Mouse (Mus musculus) ovary, adult 18-20 months (tissue): ENCODE measurements around the gene Il6st.

Experiments used
- DNase-seq: peaks from one replicate; pipeline ENCODE4 v3.0.0; 2022; ENCODE audit warnings: low spot score, mixed read lengths

Gene Il6st

DNA sequence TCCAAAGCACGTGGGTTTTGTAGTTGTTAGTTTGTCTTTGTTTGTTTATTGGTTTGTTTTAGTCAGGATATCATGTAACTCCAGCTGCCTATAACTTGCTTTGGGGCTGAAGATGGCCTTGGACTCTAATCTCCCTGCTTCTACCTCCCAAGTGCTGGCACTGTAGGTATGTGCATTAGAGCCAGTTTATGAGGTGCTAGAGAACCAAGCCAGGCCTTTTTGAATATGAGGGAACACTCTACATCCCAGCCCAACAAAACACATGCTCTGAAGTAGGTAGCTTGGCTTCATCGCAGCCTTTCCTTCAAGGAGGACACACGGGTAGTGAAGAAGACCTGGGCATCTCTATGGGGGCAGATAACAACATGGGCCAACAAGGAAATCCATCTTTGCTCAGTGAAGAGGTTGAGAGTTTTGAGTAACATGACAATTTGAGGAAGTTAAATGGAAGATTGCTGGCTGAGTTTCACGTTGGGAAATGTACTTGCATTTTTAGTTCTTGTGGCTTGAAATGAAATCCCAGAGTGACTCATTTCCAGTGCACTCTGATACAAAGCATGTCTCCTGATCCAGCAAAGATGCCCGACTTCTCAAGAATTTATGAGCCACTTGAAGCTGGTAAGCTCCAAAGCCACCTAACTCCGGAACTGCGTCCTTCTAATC lies 20.9 kb upstream of the Il6st start:
- no peak for DNase-seq

DNA sequence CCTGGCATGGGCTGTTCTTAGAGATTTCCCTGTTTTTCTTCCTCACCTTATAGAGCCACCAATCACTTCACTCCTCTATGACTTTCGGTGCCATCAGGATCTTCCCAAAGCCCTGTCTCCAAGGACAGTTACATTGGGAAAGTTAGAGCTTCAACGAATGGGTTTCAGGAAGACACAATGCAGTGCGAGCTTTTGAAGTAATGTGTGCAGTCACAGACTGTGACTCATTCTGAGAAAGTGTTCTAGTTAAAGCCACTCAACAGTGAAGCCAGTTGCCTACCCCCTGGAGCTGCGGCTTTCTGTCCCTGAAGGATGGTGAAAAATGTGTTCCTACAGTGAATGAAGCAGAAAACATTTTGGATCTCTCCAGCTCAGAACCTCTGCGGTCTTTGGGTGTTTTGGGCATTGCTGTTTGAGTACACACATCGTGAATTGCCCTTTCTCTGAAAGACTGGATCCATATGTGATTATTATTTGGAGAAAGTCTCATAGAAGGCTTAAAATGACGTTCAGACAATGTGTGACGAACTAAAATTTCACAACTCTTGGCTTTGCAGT lies 16.7 kb upstream of the Il6st start:
- no peak for DNase-seq

DNA sequence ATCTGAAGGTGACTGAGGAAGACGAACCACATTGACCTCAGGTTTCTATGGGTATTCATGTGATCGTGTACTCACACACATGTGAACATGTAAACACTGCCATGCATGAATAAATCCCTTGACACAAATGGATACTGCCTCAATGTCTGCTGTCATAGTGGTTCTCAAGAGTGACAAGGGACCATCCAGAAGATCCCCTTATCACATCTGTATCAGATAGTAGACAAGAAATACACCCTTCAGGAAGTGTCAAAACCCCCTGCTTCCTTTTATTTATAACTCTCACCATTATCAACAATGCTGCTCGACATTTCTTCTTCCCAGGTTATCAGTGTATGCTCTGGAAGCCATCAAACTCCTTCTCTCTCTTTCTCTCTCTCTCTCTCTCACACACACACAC lies 13.7 kb upstream of the Il6st start:
- DNase-seq, result no peak

DNA sequence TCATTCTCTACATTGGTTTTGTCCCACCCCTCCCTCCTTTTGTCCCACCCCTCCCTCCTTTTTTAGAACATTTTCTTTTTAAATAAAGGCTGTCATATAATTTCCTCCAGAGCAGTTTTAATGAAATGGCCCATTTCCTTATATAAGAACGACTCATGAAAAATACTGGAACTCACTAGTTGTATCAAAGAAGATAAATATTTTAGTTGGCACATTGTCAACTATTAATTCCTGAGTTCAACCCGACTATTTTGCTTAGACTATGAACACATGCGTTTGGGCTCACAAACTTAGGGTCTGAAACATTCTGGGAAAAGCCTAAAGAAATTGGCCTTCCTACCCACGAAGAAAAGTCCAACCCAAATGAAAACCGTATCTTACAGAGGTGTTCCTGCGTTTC lies 6.5 kb upstream of the Il6st start:
- DNase-seq, result no peak

DNA sequence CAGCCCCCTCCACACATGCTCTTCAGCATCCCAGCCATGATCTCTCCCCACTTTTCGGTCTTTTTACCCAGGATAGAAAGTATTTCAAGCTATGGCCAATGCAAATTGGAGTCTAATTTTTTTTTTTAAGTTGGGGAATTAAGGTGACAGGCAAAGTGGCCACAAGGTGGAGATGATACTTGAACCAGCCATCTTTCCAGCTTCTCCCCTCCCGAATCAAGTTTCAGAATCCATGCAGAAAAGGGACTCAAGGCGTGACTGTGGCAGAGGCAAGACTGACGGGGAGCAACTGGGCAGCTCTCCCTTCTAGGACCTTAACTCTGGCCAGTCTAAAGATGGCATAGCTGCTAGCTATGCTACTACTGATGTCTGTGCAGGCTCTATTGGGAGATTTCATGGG lies 5.9 kb upstream of the Il6st start:
- no peak for DNase-seq

DNA sequence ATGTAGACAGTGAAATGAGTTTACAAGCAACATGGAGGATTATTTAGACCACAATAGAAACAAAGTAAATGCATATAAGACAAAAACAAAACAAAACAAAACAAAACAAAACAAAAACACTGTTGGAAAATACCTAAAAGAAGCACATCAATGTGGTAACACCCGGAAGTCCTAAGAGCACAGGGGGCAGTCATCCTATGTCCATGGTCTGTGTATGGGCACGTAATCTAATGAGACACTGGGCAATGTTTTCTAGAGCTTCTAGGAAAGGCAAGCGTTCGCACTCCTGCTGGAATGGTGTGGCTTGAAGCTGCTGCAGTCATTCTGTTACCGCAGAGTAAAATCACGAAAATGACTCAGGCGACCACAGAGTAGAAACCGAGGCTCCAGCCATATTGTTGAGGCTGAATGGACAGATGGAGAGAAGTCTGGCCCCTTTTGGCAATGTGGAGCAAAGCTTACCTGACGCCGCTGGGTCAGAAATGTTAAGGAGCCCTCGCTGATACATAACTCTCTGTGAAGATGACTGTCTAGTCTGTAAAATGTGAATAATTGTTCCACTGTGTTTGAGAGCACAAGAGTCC lies 5.3 kb upstream of the Il6st start:
- no peak for DNase-seq

DNA sequence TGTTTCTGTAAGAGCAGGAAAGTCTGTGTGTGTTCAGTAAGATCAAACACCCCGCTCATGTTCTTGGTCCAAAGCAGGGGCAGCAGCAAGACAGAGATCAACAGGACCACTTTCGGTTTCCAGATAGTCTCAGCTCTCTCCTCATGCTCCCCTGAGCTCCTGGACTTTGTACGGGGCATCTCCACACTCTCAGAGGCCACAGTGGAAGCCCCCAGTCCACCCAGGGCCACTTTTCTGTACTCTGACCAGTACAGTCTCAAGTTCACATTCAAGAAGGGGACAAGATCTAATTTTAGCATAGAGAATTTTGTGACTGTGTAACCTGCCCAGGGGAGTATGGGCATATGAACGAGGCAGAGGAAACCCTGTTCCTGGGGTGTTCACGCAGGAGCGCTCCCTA lies 3.9 kb upstream of the Il6st start:
- DNase-seq, result no peak

DNA sequence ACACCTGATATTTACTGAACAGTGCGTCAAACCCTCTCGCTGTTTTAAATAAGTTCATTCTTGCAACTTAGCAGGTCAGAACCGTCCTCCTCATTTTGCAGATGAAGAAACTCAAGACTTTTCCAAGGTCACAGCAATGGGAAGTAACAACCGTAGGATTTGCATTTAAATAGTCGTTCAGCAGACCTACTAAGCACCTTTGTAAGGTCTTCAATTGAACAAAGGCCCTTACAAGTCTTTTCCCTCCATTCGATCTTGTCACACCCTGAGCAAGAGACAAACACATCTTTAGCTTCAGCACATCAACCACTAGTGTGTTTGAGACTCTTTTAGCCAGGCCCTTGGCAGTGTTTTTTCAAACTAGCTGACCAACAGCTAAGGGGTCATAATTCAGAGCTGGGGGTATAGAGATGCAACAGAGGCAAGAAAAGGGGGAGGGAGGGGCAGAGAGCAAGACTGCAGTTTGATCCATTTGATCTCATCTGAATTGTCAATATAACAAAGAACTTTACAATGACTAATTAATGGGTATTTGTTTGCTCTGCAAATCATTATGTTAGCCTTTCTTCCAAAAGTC lies 1.4 kb upstream of the Il6st start:
- no peak for DNase-seq

DNA sequence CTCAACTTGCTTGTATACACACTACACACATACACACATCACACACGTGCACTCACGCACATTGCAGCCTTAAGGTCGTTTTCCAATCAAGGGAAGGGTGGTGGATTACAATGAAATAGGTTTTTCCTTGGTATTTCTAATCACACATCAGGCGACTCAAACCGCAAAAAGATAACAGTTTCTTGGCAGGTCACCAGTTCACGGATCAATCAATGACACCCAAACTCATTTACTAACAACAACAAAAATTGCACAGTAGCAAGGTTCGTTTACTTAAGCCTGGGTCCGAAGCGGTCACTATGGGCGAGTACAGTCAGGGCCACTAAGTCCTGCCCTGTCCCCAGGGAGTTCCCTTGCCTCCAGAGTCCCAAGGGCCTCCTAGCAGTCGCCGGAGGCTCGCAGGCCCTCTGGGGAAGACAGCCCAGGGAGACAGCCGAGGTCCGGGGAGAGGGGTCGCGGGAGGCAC lies 500 bp upstream of the Il6st start:
- peak; percentile 15 for DNase-seq

DNA sequence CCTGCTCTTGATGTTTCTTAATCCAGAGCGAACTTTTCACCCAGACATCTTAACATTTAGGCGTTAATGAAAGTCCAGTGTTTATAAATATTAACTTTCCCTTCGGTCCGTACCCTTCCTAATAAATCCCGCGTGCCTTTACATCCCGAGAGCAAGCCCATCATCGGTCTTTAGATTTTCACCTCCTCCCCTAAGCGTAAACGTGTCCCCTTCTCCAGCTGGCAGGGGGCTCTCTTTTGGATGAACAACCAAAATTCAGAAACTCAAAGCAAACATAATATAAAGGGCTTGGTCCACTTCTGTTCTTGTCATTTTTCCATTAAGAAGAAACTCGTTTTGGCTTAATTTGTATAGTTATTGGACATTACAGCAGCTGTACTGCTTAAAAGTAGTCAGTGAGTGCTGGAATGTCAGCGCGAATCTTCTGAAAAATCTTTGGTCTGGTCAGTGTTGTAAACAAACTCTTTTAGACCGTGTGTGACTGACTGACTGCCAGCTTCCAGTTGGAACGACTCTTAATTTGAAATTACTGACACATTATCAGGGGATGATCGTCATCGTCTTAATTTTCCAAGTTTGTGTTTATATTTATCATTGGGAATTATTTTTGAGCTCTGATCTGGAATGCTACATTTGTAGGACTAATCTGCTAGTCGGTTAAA lies 887 bp downstream of the Il6st start:
- DNase-seq, result no peak

DNA sequence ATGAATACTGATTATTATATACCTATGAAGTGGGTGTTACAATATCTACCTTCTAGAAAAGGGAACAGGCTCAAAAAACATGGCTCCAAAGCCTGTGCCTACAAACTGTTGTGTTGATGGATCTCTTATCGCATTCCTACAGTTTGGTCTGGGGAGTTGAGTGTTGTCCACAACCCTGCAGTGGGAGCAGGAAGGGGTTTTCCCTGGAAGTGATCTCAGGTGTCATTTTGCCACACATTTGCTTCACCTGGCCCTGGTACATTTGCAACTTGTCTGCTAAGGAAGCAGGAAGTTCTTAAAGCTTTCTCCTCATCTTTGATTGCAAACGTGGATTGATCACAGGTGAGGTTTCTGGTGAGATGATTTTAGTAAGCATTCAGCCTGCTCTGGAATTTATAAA lies 1.7 kb downstream of the Il6st start:
- no peak for DNase-seq

DNA sequence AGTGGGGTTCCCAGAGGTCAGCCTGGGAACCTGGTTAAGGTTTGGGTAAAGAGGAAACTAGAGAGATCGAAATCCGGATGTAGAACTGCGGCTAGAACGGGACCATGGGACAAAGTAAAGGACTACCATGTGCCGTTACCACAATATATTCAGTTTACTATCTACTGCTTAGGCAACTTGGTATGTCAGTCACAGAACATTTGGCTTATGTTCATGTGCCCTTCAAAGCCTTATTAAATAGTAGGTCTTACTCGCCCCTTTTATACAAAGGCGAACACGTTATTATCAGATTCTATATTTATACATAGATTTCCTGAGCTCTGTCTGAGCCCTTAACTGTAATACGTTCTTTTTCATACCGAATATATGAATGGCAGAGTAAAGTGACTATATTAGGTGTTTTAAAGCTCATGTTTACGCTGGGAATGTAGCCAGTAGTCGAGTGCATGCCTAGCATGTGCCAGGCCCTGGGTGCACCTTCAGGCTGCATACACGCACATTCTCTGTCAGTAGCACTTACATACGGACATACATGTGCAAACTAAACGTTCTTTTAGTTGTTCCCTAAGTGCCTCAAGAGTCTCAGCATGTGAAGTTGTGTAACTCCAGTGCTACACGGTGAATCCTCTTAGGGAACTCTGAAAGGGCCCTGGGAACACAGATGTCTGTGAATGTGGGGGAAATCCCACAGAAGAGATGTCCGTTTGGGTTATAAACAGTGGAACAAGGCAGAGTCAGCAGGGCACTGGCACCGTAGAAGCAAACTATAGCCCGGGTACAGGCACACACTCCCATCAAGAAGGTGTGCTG lies 2.5 kb downstream of the Il6st start:
- no peak for DNase-seq

DNA sequence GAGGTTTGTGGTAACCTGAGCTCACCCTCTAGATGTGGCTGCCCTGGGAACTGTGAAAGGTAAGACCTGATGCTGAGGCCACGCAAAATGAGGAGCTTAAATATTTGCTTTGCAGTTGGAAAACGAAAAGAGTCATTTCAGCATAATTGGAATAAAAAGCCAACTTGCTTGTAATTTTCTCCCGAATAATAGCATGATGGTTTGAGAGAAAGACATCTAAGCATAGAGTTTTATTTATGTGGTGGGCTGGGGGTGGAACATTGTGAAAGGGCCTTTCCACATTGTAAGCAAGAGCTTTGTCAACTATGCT lies 3.0 kb downstream of the Il6st start:
- DNase-seq, result no peak

DNA sequence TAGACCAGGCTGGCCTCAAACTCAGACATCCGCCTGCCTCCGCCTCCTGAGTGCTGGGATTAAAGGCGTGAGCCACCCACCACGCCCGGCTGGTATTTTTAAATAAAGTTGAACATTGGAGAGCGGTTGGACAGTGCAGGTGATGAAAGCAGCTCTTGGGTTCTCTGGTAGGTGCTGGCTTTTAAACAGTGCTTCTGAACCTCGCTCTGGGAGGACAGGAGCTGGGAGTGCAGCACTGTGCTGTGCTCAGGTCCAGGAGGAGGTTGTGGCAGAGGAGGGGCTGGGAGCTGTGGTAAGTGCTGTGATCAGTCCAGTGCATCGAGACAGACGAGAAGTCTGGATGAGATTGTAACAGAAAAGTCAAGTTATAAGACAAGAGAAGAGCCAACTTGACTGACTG lies 3.5 kb downstream of the Il6st start:
- DNase-seq, result no peak

DNA sequence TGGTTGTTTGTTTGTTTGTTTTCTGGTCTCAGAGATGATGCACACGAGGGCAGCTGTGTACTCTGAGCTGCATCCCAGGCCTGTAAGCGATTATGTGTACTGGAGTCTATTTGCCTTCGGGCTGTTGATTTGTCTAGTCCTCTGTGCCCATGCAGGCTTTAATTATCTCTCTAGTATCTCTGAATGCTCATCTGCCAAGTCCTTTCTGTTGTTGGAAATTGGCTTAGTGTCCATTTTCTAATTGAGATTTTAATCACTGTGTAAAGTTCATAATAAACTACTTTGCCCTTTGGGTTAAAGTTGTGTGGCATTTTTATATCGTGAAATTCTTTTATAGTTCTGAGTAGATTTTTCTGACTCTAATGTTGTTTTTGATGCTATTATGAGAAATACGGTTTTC lies 5.6 kb downstream of the Il6st start:
- no peak for DNase-seq

DNA sequence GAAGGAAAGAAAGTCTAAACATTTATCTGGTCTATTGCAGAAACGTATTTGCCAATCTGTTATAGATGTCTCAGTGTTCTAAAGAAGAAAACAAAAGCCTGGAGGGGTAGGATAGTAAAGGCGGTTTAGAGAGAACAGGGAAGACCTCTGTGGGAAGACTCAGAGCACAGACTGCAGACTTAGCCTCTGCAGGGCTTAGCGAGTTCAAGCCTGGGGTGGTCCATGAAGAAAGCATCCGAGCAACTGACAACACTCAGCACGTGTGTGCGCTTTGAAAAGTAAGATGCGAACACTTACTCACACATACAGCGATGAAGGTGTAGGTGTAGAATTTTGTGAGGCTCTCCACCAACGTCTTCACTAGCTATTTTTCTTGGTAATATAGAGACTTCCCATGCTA lies 7.3 kb downstream of the Il6st start:
- DNase-seq, result no peak

DNA sequence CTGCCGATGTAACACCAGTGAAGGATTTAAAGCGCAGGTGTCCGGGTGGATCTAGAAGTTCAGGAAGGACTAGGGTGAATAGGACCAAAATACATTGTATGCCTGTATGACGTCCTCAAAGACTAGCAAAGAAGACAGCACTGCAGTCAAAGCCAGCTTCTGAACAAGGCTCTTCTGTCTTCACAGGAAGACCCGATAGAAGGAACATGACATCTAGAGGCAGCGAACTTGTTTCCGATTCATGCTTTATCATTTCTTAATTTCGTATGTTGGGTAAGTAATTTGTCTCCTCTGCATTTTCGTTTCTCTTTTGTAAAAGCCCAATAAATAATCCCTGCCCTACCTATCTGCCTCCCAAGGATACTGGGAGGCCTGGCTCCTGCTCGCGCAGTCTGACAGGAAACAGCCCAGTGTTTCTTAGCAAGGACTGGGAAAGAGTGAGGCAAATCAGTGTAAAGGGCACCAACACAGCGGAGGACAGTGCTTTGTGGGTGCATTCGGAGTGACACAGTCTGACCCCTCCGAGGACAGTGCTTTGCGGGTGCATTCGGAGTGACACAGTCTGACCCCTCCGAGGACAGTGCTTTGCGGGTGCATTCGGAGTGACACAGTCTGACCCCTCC lies 8.6 kb downstream of the Il6st start:
- no peak for DNase-seq

DNA sequence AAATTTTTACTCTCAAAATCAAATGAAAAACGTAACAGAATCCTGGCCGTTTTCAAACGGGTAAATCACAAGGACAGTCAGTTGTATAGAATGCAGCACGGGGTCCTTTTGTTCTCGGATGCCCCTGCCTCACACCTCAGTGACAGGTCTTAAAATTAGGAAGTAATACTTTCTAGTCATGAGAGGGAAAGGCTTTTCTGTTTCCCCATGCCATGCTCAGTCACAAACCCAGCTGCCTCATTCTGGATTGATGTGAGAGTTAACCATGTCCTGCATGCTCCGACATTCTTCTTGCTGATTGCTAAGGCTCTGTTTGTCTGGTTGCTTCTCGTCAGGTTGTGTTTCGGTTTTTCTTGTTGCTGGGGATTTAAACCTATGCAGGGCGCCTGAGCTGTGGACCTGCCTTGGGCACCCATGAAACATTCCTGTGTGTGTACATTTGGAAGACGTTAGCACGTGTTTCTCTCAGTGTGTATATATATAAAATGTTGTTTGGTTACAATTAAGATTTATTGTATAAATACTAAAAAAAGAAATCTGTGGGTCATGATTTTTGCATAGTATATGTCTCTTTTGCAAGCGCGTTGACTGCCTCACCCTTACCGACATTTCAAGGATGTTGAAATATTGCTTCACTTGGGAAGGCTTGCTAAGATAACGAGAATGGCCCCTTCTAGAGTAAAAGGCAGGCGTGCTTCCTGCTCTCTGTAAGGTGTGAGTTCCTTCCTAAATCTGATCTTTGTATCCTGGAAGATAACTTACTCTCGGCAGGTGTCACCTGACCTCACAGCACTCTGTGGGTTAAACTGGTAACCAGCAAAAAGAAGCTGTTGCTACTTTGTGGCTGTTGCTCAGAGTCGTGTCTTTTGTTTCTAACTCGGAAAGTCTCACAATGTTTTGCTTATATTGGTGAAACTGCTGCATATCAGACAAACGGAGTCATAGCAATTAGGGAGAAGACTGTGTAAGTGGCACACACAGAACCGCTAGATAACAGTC lies 10.2 kb downstream of the Il6st start:
- DNase-seq, result no peak

DNA sequence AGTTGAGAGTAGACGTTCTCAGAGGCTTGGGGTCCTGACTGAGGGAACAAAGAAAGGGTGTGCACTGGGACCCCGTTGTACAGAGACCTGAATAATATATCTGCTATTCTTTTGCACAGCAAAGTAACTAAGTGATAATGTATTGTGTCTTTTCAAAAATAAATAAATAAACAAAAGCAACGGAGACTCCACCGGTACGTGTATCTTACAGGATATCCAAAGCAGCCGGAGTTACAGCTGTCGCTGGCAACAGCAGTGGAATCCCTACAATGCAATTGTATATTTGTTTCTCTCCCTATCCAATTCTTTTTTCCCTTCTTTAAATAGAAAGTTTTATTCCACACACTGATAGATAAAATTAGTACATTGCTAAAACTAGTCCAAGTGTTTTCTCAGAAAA lies 15.2 kb downstream of the Il6st start:
- no peak for DNase-seq

DNA sequence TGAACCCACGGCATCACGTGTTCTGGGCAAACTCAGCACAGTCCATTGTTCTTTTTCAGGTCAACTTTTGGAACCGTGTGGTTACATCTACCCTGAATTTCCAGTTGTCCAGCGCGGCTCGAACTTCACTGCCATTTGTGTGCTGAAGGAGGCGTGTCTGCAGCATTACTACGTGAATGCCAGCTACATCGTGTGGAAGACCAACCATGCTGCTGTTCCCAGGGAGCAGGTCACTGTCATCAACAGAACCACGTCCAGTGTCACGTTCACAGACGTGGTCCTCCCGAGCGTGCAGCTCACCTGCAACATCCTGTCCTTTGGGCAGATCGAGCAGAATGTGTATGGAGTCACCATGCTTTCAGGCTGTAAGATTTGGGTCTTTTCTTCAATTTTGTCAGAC lies 16.1 kb downstream of the Il6st start:
- DNase-seq, result no peak

DNA sequence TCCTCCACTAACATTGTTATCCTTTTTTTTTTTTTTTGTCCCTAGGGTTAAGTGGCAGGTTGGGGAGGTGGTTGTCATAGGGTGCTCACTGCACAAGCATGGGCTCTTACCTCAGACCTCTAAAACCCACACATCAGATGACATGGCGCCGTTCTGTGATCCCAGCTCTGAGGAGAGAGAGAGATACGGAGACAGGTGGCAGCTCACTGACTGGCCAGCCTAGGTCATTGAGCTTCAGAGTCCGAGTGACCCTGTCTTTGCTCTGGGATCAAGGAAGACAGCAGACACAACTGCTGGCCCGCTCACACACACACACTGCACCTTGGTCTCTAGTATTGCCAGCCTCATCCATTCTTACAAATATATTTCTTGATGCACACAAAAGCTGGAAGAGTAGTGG lies 18.7 kb downstream of the Il6st start:
- no peak for DNase-seq
